Mouse (Mus musculus) G1E-ER4 (cell line): ENCODE measurements around the gene Rnf111. TPM values are rescaled to one million over a fixed set of nuclear protein-coding genes. Genes with fewer than 3 reads are reported as not detected.

ENCODE experiments used
- GATA1 ChIP-seq: IDR thresholded peaks from one replicate; pipeline ENCODE4 v1.8.0; 2012; ENCODE audit warnings: low read length, inconsistent platforms
- polyA plus RNA-seq: library from polyadenylated mRNA; stranded (reverse); fragments of >175 nt; gene quantifications from 2 replicates; pipeline ENCODE4 v1.2.3, GENCODE M21; 2012

Gene Rnf111
- polyA plus RNA-seq, 1 experiment: 4.1 TPM

GRCm38 (mm10) chr9:70383750-70384149 lies 119.8 kb downstream of the Rnf111 start:
- no peak for TF ChIP-seq GATA1

- no peak for TF ChIP-seq GATA1
Observed at GRCm38 (mm10) chr9:70382091-70382490, 121.4 kb downstream of the Rnf111 start.

- no peak for TF ChIP-seq GATA1
Observed at GRCm38 (mm10) chr9:70379502-70380467, 123.7 kb downstream of the Rnf111 start.

Other genes with a start within 250 kb of the Rnf111 start
- 38.6 and 71.2 TPM in 2 replicates for gene Ccnb2, start 82.2 kb downstream of the Rnf111 start, polyA plus RNA-seq
- gene Sltm, start 39.0 kb upstream of the Rnf111 start, polyA plus RNA-seq: 8.9 and 11.3 TPM in 2 replicates
- 1.4 and 1.5 TPM in 2 replicates for gene Gm10642, start 152.5 kb upstream of the Rnf111 start, polyA plus RNA-seq
- 15.8 and 21.2 TPM in 2 replicates for gene Mindy2, start 153.4 kb upstream of the Rnf111 start, polyA plus RNA-seq
- 43.9 and 55.3 TPM in 2 replicates for gene Adam10, start 175.3 kb upstream of the Rnf111 start, polyA plus RNA-seq